Mouse (Mus musculus) embryonic stem cell, embryonic (primary cell): Measurements from ENCODE around the gene Polr3c.

ENCODE experiments used
- CTCF ChIA-PET, 4 experiments: fragments of 300-600 bp in 2 of 4; fragments of 350-600 bp in 2 of 4; sonication (Branson Sonifier 250); formaldehyde crosslinking; loops; one replicate each; lab custom pipeline; 2022; ENCODE audit warnings: inconsistent platforms in 2 of 4; lab: Charles Lee
- POLR2A ChIA-PET, 4 experiments: fragments of 300-600 bp in 2 of 4; fragments of 350-600 bp in 2 of 4; sonication (Branson Sonifier 250); formaldehyde crosslinking; loops; one replicate each; lab custom pipeline; 2022; ENCODE audit warnings: antibody characterized with exemption in 4 of 4, inconsistent platforms in 1 of 4; lab: Charles Lee

Gene Polr3c

GRCm38 (mm10) chr3:96696766-96697732 lies 30.4 kb downstream of the Polr3c start:
- CTCF ChIA-PET, result interaction anchor here (0.5 to 2.7 kb wide), 34 partner anchors 8 to 194 kb away, joined by 3 to 18 read pairs (median 5); partner anchors contain the start of genes Nudt17 (in 3 of the 4), Polr3gl (in 2 of the 4), Ankrd35 (in 1 of the 4) and Gm16253 (in 1 of the 4)
- POLR2A ChIA-PET, result interaction anchor here (0.5 to 13.9 kb wide), 88 partner anchors 8 to 746 kb away, joined by 3 to 317 read pairs (median 5); partner anchors contain the start of genes Ankrd35 (in 4 of the 4), Gm16253 (in 3 of the 4), Itga10 (in 3 of the 4) and Rbm8a (in 3 of the 4)

- CTCF ChIA-PET, result interaction anchor here in 3 of 4 experiments (0.6 to 2.7 kb wide), 29 partner anchors 8 to 119 kb away, joined by 3 to 18 read pairs (median 6); partner anchors contain the start of genes Nudt17 (in 3 of the 3), Polr3gl (in 2 of the 3), Ankrd35 (in 1 of the 3) and Gm16253 (in 1 of the 3)
- POLR2A ChIA-PET, result interaction anchor here (0.6 to 13.9 kb wide), 67 partner anchors 9 to 745 kb away, joined by 3 to 317 read pairs (median 6); partner anchors contain the start of genes Ankrd35 (in 4 of the 4), Gm16253 (in 3 of the 4), Rbm8a (in 3 of the 4) and Txnip (in 3 of the 4)
These were observed 31.1 kb downstream of the Polr3c start, which contains the start of gene Pias3 for GRCm38 (mm10) chr3:96696198-96696765. TSS of gene Pias3 (plus strand) at chr3:96696384.

- CTCF ChIA-PET, result interaction anchor here (0.7 to 3.1 kb wide), 20 partner anchors 10 to 409 kb away, joined by 3 to 14 read pairs (median 5); partner anchors contain the start of genes Nudt17 (in 2 of the 4), Ankrd35 (in 1 of the 4) and Itga10 (in 1 of the 4)
- POLR2A ChIA-PET, result interaction anchor here (0.7 to 13.9 kb wide), 24 partner anchors 9 to 613 kb away, joined by 3 to 317 read pairs (median 6); partner anchors contain the start of genes Ankrd35 (in 2 of the 4), Nudt17 (in 2 of the 4), Gm16253 (in 1 of the 4) and Rbm8a (in 1 of the 4)
These were observed 33.8 kb downstream of the Polr3c start for GRCm38 (mm10) chr3:96693579-96693978.

GRCm38 (mm10) chr3:96692506-96692905 lies 34.9 kb downstream of the Polr3c start:
- POLR2A ChIA-PET, result interaction anchor here in 3 of 4 experiments (0.8 to 13.9 kb wide), 29 partner anchors 8 to 415 kb away, joined by 3 to 317 read pairs (median 5); partner anchors contain the start of genes Ankrd35 (in 3 of the 3), Nudt17 (in 2 of the 3), Gm16253 (in 1 of the 3) and Polr3gl (in 1 of the 3)
- CTCF ChIA-PET, result interaction anchor here (0.6 to 3.1 kb wide), 27 partner anchors 9 to 189 kb away, joined by 3 to 10 read pairs (median 4); partner anchors contain the start of genes Nudt17 (in 2 of the 4), Ankrd35 (in 1 of the 4), Itga10 (in 1 of the 4) and Lix1l (in 1 of the 4)

- ChIA-PET POLR2A (interaction anchor here in 2 of 4 experiments (1.2 to 13.9 kb wide), 6 partner anchors 8 to 18 kb away, joined by 5 to 317 read pairs (median 10); partner anchors contain the start of genes Ankrd35 (in 1 of the 2) and Nudt17 (in 1 of the 2)), CTCF (interaction anchor here in 1 of 4 experiments (1.4 kb wide), 1 partner anchor 9 kb away, joined by 6 read pairs; no protein-coding TSS in a partner anchor)
These were observed 37.1 kb downstream of the Polr3c start for GRCm38 (mm10) chr3:96690298-96690697.

- ChIA-PET CTCF (interaction anchor here in 3 of 4 experiments (0.7 to 1.8 kb wide), 7 partner anchors 8 to 186 kb away, joined by 3 to 6 read pairs (median 4); no protein-coding TSS in a partner anchor), POLR2A (interaction anchor here in 3 of 4 experiments (0.6 to 13.9 kb wide), 19 partner anchors 9 to 1524 kb away, joined by 3 to 317 read pairs (median 4); partner anchors contain the start of genes Ankrd35 (in 2 of the 3), Rbm8a (in 2 of the 3), Gm16253 (in 1 of the 3) and Txnip (in 1 of the 3))
These were observed 38.6 kb downstream of the Polr3c start for GRCm38 (mm10) chr3:96688854-96689253.

GRCm38 (mm10) chr3:96686057-96686456 lies 41.4 kb downstream of the Polr3c start:
- CTCF ChIA-PET, result interaction anchor here in 1 of 4 experiments (1.4 kb wide), 1 partner anchor 10 kb away, joined by 7 read pairs; no protein-coding TSS in a partner anchor
- POLR2A ChIA-PET, result interaction anchor here in 3 of 4 experiments (1.1 to 18.1 kb wide), 10 partner anchors 8 to 271 kb away, joined by 3 to 317 read pairs (median 6); partner anchors contain the start of genes Pias3 (in 2 of the 3), Itga10 (in 1 of the 3) and Rbm8a (in 1 of the 3)

GRCm38 (mm10) chr3:96684822-96685156 lies 42.6 kb downstream of the Polr3c start:
- ChIA-PET POLR2A (interaction anchor here (0.6 to 18.1 kb wide), 39 partner anchors 8 to 178 kb away, joined by 3 to 317 read pairs (median 5); partner anchors contain the start of genes Ankrd35 (in 3 of the 4), Pias3 (in 3 of the 4), Nudt17 (in 2 of the 4) and Rbm8a (in 2 of the 4)), CTCF (interaction anchor here in 3 of 4 experiments (0.5 to 2.4 kb wide), 21 partner anchors 8 to 619 kb away, joined by 3 to 10 read pairs (median 4); partner anchors contain the start of genes Nudt17 (in 2 of the 3), Pias3 (in 2 of the 3) and Ankrd35 (in 1 of the 3))

- POLR2A ChIA-PET, result interaction anchor here (0.6 to 18.1 kb wide), 40 partner anchors 9 to 178 kb away, joined by 3 to 317 read pairs (median 5); partner anchors contain the start of genes Ankrd35 (in 3 of the 4), Pias3 (in 3 of the 4), Nudt17 (in 2 of the 4) and Rbm8a (in 2 of the 4)
- CTCF ChIA-PET, result interaction anchor here in 2 of 4 experiments (0.5 to 2.4 kb wide), 19 partner anchors 8 to 618 kb away, joined by 3 to 10 read pairs (median 4); partner anchors contain the start of genes Nudt17 (in 2 of the 2), Pias3 (in 2 of the 2) and Ankrd35 (in 1 of the 2)
These were observed 43.1 kb downstream of the Polr3c start for GRCm38 (mm10) chr3:96684151-96684821.

- ChIA-PET POLR2A (interaction anchor here (0.6 to 18.1 kb wide), 17 partner anchors 9 to 127 kb away, joined by 3 to 317 read pairs (median 7); partner anchors contain the start of genes Pias3 (in 3 of the 4), Ankrd35 (in 2 of the 4), Nudt17 (in 1 of the 4) and Rbm8a (in 1 of the 4)), CTCF (interaction anchor here (1.0 to 2.4 kb wide), 10 partner anchors 9 to 25 kb away, joined by 3 to 10 read pairs (median 5); partner anchors contain the start of genes Ankrd35 (in 1 of the 4) and Nudt17 (in 1 of the 4))
These were observed 43.9 kb downstream of the Polr3c start for GRCm38 (mm10) chr3:96683496-96683895.

- ChIA-PET POLR2A (interaction anchor here in 3 of 4 experiments (0.6 to 18.1 kb wide), 27 partner anchors 9 to 857 kb away, joined by 3 to 317 read pairs (median 5); partner anchors contain the start of genes Ankrd35 (in 2 of the 3), Pias3 (in 2 of the 3), Rbm8a (in 2 of the 3) and Lix1l (in 1 of the 3)), CTCF (interaction anchor here in 3 of 4 experiments (0.5 to 2.7 kb wide), 17 partner anchors 8 to 159 kb away, joined by 3 to 11 read pairs (median 5); partner anchors contain the start of genes Pias3 (in 2 of the 3), Ankrd35 (in 1 of the 3) and Nudt17 (in 1 of the 3))
These were observed 47.0 kb downstream of the Polr3c start for GRCm38 (mm10) chr3:96680269-96680956.

GRCm38 (mm10) chr3:96679159-96679674 lies 48.2 kb downstream of the Polr3c start:
- POLR2A ChIA-PET, result interaction anchor here in 3 of 4 experiments (0.7 to 18.1 kb wide), 20 partner anchors 9 to 410 kb away, joined by 3 to 317 read pairs (median 5); partner anchors contain the start of genes Ankrd35 (in 2 of the 3), Pias3 (in 2 of the 3), Txnip (in 2 of the 3) and Gm16253 (in 1 of the 3)

GRCm38 (mm10) chr3:96678456-96678855 lies 49.0 kb downstream of the Polr3c start:
- ChIA-PET POLR2A (interaction anchor here in 3 of 4 experiments (0.6 to 18.1 kb wide), 20 partner anchors 8 to 409 kb away, joined by 3 to 317 read pairs (median 4); partner anchors contain the start of genes Gm16253 (in 2 of the 3), Pias3 (in 2 of the 3), Ankrd35 (in 1 of the 3) and Hist2h2bb (in 1 of the 3)), CTCF (interaction anchor here in 3 of 4 experiments (0.6 to 2.7 kb wide), 4 partner anchors 11 to 45 kb away, joined by 3 to 6 read pairs (median 5); partner anchors contain the start of gene Pias3 (in 2 of the 3))

More at GRCm38 (mm10) chr3:96679159-96679674, 48.2 kb downstream of the Polr3c start:
- CTCF ChIA-PET, result interaction anchor here in 2 of 4 experiments (1.4 to 2.7 kb wide), 4 partner anchors 12 to 26 kb away, joined by 3 to 11 read pairs (median 4); partner anchors contain the start of gene Pias3 (in 1 of the 2)
